Mouse (Mus musculus) small intestine, adult 2 months (tissue): Measurements from ENCODE around the gene Bcl2l11.

Experiments used
- CTCF ChIP-seq: fragments of 200-500 bp; IDR thresholded peaks from 2 replicates; pipeline ENCODE4 v1.5.1; 2012; ENCODE audit warnings: low read depth, mild to moderate bottlenecking, control low read depth, inconsistent platforms, low read length, moderate library complexity, mixed read lengths; ENCODE audit not compliant: insufficient replicate concordance, insufficient read length; ENCODE audit errors: extremely low read depth
- POLR2A ChIP-seq: fragments of 200-500 bp; IDR thresholded peaks from 2 replicates; pipeline ENCODE4 v1.6.1; 2012; ENCODE audit warnings: low read depth, mild to moderate bottlenecking, control low read depth, inconsistent platforms, low read length, moderate library complexity

- TF ChIP-seq CTCF (no peak), POLR2A (no peak)
Observed at GRCm38 (mm10) chr2:128133865-128134264, 8.0 kb downstream of the Bcl2l11 start.
